Mouse (Mus musculus): ENCODE results near the gene Xrcc1.

- TF ChIP-seq CTCF (IDR thresholded peaks at IDR 0.05; ENCODE audit: extremely low read depth, insufficient read depth, insufficient read length, insufficient replicate concordance) (no peak), POLR2A (IDR thresholded peaks at IDR 0.05; ENCODE audit: low read depth, low read length) (no peak)
These were observed 60.0 kb downstream of the Xrcc1 start for GRCm38 (mm10) chr7:24606046-24606445.

Data from spleen, adult 2 months (tissue).